Mouse (Mus musculus) stomach, embryonic 14.5 days (tissue): ENCODE measurements around the gene Ciita. TPM values are rescaled to one million over a fixed set of nuclear protein-coding genes. Genes with fewer than 3 reads are reported as not detected.

Experiments used
- ATAC-seq: fragments of 200-750 bp; cut with Nextera tagmentation; 2 replicates; pipeline ENCODE4 v1.8.0; 2017; ENCODE audit warnings: low read depth, moderate TSS enrichment; ENCODE audit not compliant: insufficient number of reproducible peaks, insufficient read depth, low FRiP score
- H3K27ac ChIP-seq: fragments of 300-500 bp; sonication (generic); 2 replicates; pipeline ENCODE4 v1.5.1; 2014; ENCODE audit warnings: mild to moderate bottlenecking, low read length, moderate library complexity, mixed read lengths
- H3K27me3 ChIP-seq: fragments of 300-500 bp; sonication (generic); 2 replicates; pipeline ENCODE4 v1.6.1; 2014; ENCODE audit warnings: low read length, control low read depth, mixed read lengths; ENCODE audit not compliant: control insufficient read depth, insufficient read depth
- H3K36me3 ChIP-seq: fragments of 300-500 bp; sonication (generic); 2 replicates; pipeline ENCODE4 v1.6.1; 2014; ENCODE audit warnings: mild to moderate bottlenecking, control low read depth, low read length, moderate library complexity, mixed read lengths; ENCODE audit not compliant: control insufficient read depth, insufficient read depth
- H3K4me1 ChIP-seq: fragments of 300-500 bp; sonication (generic); 2 replicates; pipeline ENCODE4 v1.6.1; 2014; ENCODE audit warnings: low read length, control low read depth, mixed read lengths; ENCODE audit not compliant: control insufficient read depth, insufficient read depth
- H3K4me2 ChIP-seq: fragments of 300-500 bp; sonication (generic); replicated peaks from 2 replicates; pipeline ENCODE4 v1.6.1; 2014; ENCODE audit warnings: low read depth, low read length, control low read depth
- H3K4me3 ChIP-seq: fragments of 300-500 bp; sonication (generic); 2 replicates; pipeline ENCODE4 v1.5.1; 2014; ENCODE audit warnings: low read depth, low read length, control low read depth
- H3K9ac ChIP-seq: fragments of 300-500 bp; sonication (generic); replicated peaks from 2 replicates; pipeline ENCODE4 v1.6.1; 2014; ENCODE audit warnings: low read depth, mild to moderate bottlenecking, control low read depth, low read length, moderate library complexity, mixed read lengths
- H3K9me3 ChIP-seq: fragments of 300-500 bp; sonication (generic); 2 replicates; pipeline ENCODE4 v1.6.1; 2016; ENCODE audit warnings: low read depth, low read length, control low read depth; ENCODE audit not compliant: control insufficient read depth
- WGBS: fragments of 180-500 bp; shearing (Covaris S2); extraction: QIAGEN DNeasy Blood & Tissue Kit; methylation state at CpG from one replicate; pipeline ENCODE4 v1.1.7; 2014; 5-methylcytosine and 5-hydroxymethylcytosine counted together
- polyA plus RNA-seq: library from polyadenylated mRNA; unstranded; fragments of >200 nt; fragmentation: Nextera tagmentation; extraction: Ambion mirVana; gene quantifications from 2 replicates; pipeline ENCODE4 v1.2.1, GENCODE M21; 2014

Gene Ciita
- polyA plus RNA-seq, 1 experiment from 2014 or later: 0.42 TPM

DNA sequence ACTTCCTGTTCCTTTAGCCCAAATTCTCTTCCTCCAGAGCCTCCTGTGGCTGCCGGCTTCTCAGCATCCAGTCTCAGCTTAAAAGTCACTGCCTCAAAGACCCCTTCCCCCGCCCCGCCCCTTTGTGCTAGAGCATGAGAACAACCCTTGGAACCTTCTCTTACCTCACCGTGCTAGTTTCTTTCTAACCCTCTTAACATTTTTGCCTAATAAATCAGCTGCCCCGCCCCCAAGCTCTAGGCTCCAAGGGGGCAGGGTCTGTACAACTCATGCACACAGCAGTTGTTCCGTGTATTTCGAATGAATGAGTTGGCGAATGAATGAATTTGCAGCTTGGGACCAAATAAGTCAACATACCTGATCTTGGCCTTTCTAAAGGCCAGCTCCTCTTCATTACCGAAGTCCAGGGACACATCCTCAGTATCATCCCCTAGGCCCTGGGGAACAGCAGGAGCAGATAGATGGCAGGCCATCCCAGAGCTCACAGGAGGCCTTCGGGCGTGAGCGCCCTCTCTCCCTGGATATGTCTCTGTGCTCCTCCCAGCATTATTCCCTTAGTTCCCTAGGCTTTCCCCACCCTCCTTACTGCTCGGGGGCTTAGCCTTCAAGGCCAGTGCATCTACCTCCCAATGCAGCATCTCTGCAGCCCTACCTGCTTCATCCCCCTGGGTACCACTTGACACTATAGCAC is 33.1 kb upstream of the Ciita start:
- no peaks in the 10 kb centered on the region for H3K9me3 ChIP-seq
- H3K4me3 ChIP-seq: peak overlapping the region; percentile 33
- no peak; the same call in 1 of the 2 replicates for ATAC-seq
- no peak overlapping the region; the same call in 1 of the 2 replicates for H3K9ac ChIP-seq
- H3K4me1 ChIP-seq: peaks cover 6% of the 10 kb centered on the region; the same call in 1 of the 2 replicates
- peak overlapping the region; percentile 56 for H3K4me2 ChIP-seq
- WGBS: 24% methylated on average over 13 of the region's 13 CpGs
- H3K36me3 ChIP-seq: no peaks in the 10 kb centered on the region
- H3K27me3 ChIP-seq: no peaks in the 10 kb centered on the region
- H3K27ac ChIP-seq: 0 out of 2 replicates have a peak overlapping the region, but pooled peaks have one; percentile 16

DNA sequence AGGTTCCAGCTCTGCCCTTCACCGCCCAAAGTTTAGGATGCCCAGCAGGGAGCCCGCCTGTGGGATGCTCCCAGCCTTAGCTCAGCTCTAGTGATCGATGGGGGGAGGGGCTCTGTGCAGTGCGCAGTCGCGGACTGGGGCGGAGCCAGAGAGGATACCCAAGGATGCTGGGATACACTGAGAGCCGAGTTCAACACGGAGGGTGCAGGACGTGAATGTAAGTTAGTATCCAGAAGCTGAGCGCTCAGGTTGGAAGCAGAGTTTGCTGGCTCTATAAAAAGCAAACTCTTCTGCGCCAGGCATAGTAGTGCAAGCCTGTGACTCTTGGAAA is 32.6 kb upstream of the Ciita start, which contains the start of gene Tvp23a:
Gene Tvp23a (minus strand): TSS at position 99 of the 331 bp plus-strand sequence.
- H3K27me3 ChIP-seq: no peaks in the 10 kb centered on the region
- H3K27ac ChIP-seq: 0 out of 2 replicates have a peak within 1 kb of the TSS, but pooled peaks have one; percentile 16
- peak within 1 kb of the TSS; percentile 56 for H3K4me2 ChIP-seq
- peak; percentile 90 for ATAC-seq
- no peaks in the 10 kb centered on the region for H3K9me3 ChIP-seq
- WGBS: 3% methylated on average over 12 of the region's 12 CpGs
- H3K4me3 ChIP-seq: peak within 1 kb of the TSS; percentile 33
- H3K36me3 ChIP-seq: no peaks in the 10 kb centered on the region
- peaks cover 6% of the 10 kb centered on the region; the same call in 1 of the 2 replicates for H3K4me1 ChIP-seq
- peak within 1 kb of the TSS; percentile 29; the same call in 1 of the 2 replicates for H3K9ac ChIP-seq

DNA sequence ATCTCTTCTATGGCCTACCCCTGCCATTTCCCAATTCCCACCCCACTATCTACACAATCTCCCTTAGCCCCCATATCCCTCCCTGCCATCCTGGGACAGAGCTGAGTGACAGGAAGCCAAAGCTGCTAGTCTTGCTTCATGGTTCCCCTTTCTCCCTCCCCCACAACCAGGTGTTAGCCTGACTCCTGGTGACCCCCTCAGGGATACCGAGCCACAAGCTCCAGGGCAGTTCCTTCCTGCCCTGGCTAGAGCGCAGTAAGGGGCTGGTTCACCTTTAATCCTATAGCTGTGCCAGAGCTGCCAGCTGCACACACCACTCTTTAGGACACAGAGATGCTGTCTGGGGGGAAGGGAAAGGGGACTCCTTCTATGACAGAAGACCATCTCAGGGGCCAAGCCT is 32.1 kb upstream of the Ciita start:
- H3K4me3 ChIP-seq: peak overlapping the region; percentile 33; the same call in 1 of the 2 replicates
- peak overlapping the region; percentile 56 for H3K4me2 ChIP-seq
- peaks cover 6% of the 10 kb centered on the region; the same call in 1 of the 2 replicates for H3K4me1 ChIP-seq
- WGBS: 71% methylated on average over 2 of the region's 2 CpGs
- ATAC-seq: no peak
- no peak overlapping the region for H3K27ac ChIP-seq
- H3K27me3 ChIP-seq: no peaks in the 10 kb centered on the region
- no peaks in the 10 kb centered on the region for H3K9me3 ChIP-seq
- 0 out of 2 replicates have a peak overlapping the region, but pooled peaks have one; percentile 29 for H3K9ac ChIP-seq
- H3K36me3 ChIP-seq: no peaks in the 10 kb centered on the region

DNA sequence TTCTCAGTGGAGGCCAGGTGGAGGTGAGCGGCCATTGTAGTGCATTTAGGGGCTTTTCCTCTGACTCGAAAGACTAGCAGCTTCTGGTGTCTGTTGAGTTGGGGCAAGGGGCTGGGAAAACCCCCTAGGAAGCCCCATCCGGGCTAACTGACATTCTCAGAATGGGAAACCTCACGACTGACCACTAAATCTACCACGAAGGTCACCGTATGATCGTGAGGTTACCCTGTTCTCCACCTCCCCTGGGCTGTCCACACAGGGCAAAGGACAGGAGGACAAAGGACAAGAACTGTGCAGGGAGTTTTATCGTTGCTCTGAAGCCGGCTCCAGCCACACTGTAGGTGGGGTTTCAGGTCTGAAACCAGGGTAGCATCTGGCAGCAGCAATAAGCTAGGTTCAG is 30.9 kb upstream of the Ciita start:
- Histone ChIP-seq H3K4me3 (no peak overlapping the region), H3K27ac (no peak overlapping the region), H3K9me3 (no peaks in the 10 kb centered on the region), H3K4me1 (peaks cover 6% of the 10 kb centered on the region; the same call in 1 of the 2 replicates), H3K4me2 (no peak overlapping the region), H3K36me3 (no peaks in the 10 kb centered on the region), H3K27me3 (no peaks in the 10 kb centered on the region), H3K9ac (no peak overlapping the region)
- no peak for ATAC-seq
- 86% methylated on average over 9 of the region's 9 CpGs for WGBS

DNA sequence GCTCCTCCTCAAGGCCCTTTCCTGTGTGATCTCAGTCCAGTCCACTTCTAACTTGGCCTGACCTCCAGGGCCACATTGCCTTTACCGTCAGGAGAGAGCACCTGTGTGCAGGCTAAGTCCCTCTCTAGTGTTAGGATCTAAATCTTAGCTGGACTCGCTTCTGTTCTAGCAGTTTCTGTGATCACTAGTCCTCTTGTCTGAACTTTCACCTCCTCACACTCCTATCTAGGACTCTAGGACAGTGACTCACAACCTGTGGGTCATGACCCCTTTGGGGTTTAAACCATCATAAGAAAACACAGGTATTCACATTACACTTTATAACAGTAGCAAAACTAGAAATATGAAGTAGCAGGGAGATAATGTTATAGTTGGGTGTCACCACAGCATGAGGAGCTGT is 28.0 kb upstream of the Ciita start:
- Histone ChIP-seq H3K36me3 (no peaks in the 10 kb centered on the region), H3K4me3 (no peak overlapping the region), H3K9me3 (no peaks in the 10 kb centered on the region), H3K27ac (no peak overlapping the region), H3K4me2 (no peak overlapping the region), H3K27me3 (no peaks in the 10 kb centered on the region), H3K4me1 (peaks cover 6% of the 10 kb centered on the region; the same call in 1 of the 2 replicates), H3K9ac (no peak overlapping the region)
- ATAC-seq: no peak
- 64% methylated on average over 2 of the region's 2 CpGs for WGBS

DNA sequence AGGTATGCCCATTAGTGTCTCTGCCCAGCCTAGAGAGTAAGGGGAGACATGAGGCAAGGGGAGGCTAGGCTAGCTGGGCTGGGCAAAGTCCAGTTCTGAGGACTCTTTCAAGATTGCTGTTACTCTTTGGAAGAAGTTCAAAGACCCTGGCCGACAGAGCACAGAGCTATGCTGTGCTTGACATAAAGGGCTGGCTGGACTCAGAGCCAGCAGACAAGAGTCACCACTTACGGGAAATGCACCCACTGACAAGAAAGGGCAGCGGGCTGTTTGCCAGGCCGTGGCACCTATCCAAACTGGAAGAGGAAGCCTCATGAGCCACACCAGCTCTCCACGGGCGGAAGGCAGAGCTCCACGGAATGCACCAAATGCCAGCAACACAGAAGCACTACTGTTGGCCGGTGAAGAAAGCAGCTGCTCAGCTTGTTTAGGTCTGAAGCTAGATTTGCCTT is 27.4 kb upstream of the Ciita start:
- no peak overlapping the region for H3K4me2 ChIP-seq
- WGBS: 65% methylated on average over 8 of the region's 8 CpGs
- no peaks in the 10 kb centered on the region for H3K27me3 ChIP-seq
- no peak overlapping the region for H3K27ac ChIP-seq
- H3K4me3 ChIP-seq: no peak overlapping the region
- H3K9ac ChIP-seq: no peak overlapping the region
- ATAC-seq: peak; percentile 42; the same call in 1 of the 2 replicates
- no peaks in the 10 kb centered on the region for H3K9me3 ChIP-seq
- no peaks in the 10 kb centered on the region for H3K36me3 ChIP-seq
- H3K4me1 ChIP-seq: peaks cover 5% of the 10 kb centered on the region; the same call in 1 of the 2 replicates

DNA sequence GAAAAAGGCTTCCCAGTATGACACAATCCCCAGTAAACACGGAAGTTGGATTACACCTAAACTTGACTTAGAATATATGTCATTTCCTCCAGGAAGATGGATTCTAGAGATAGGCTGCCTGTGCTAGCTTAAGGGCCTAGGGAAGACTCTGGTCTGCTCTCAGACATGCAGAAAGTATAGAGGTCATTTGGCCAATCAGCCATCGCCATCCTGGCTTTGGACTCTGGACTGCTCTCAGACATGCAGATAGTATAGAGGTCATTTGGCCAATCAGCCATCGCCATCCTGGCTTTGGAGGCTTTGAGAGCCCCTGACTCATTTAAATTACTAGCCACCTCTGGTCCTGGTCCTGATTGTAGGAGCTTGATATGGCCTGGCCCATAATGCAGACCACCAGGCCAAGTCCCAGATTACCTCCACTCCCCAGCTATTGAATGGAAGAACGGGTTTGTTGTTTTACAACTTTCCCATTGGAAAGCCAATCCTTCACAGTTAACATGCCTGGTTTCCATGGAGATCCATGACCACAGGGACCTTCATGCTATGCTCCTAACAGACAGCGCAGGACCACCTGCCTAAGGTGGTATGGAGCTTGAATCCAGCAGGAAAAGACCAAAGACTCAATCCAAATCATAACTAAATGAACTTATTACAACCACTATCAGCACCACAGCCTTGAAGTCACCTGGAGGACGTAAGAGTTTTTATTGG is 25.8 kb upstream of the Ciita start:
- WGBS: 77% methylated on average over 6 of the region's 6 CpGs
- Histone ChIP-seq H3K27me3 (no peaks in the 10 kb centered on the region), H3K36me3 (no peaks in the 10 kb centered on the region), H3K9me3 (no peaks in the 10 kb centered on the region), H3K9ac (no peak overlapping the region), H3K4me3 (no peak overlapping the region), H3K27ac (no peak overlapping the region), H3K4me1 (no peaks in the 10 kb centered on the region), H3K4me2 (no peak overlapping the region)
- no peak for ATAC-seq

DNA sequence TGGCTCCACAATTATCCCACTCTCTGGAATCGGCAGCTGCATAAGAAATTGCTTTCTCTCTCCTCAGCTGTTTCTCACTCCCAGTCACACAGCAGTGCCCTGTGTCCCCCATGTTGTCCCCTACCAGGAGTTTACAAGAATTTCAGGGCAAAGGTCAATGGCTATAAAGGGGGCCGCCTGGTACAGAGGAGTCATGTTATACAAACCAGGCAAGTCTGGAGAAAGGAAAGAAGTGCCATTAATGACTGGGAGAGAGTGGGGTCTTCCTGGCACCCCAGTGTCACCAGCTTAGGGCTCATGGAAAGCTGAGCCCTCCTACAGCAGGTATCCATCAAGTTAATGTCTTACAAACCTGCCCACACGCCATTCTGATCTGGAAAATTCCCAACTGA is 25.3 kb upstream of the Ciita start:
- Histone ChIP-seq H3K9ac (no peak overlapping the region), H3K4me2 (no peak overlapping the region), H3K27ac (no peak overlapping the region), H3K4me1 (no peaks in the 10 kb centered on the region), H3K9me3 (no peaks in the 10 kb centered on the region), H3K4me3 (no peak overlapping the region), H3K27me3 (no peaks in the 10 kb centered on the region), H3K36me3 (no peaks in the 10 kb centered on the region)
- ATAC-seq: no peak
- WGBS: 39% methylated on average over 3 of the region's 3 CpGs
